ENCODE assay signal across 27 mouse cellular contexts in the genomic region with DNA sequence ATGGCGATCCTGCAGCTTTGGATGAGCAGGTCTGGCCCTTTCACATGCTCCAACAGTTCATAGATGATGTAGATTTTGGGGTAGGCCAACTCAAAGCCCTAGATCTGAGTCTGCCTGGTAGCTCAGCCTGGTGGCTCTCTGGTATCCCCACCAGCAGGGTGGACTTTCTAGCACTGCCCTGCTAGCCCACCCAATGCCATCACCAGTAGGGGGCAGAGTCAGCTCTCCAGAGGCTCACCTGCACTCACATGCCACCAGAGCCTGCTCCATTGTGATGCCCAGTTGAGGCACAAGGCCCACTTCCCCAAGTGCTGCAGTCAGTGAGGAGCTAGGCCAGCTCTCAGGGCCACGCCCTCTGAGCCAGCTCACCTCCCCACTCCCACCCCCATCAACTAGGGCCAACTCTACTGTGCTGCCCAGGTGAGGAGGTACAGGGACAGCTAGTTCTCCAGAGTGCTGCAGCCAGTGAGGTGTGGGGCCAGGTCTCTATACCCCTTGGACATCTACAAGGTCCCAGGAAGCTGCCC. TPM values are rescaled to one million over a fixed set of nuclear protein-coding genes. Genes with fewer than 3 reads are reported as not detected.
DNase-seq lines count a peak whose midpoint lies in the region; ATAC-seq and TF ChIP-seq lines count a peak whose summit lies in the region.
"Had no signal": no experiment of that assay in that cellular context is flagged by ENCODE, and none has a peak within 500 bp of the region (broad histone marks: within the 10 kb centered on the region; RNA-seq: fewer than 3 reads in every experiment).

No protein-coding gene starts in this region.

- WGBS in embryonic facial prominence, embryonic 13.5 days, result 86% methylated on average over 2 of the region's 2 CpGs
- 82% methylated on average over 2 of the region's 2 CpGs for WGBS in embryonic facial prominence, embryonic 10.5 days
- 69% methylated on average over 2 of the region's 2 CpGs for WGBS in liver, embryonic 12.5 days (ENCODE audit: insufficient replicate concordance)

- peak; percentile 67; the same call in 1 of the 2 replicates for TF ChIP-seq POLR2A in testis, adult 2 months (IDR thresholded peaks at IDR 0.05; ENCODE audit: control insufficient read depth, low read depth, low read length)

- no peak overlapping the region for H3K4me3 ChIP-seq in embryonic facial prominence, embryonic 13.5 days
- H3K4me3 ChIP-seq in embryonic facial prominence, embryonic 10.5 days, result no peak overlapping the region
- peak overlapping the region; percentile 71 for H3K4me3 ChIP-seq in testis, adult 2 months (ENCODE audit: control insufficient read depth, low read depth, low read length)
- no peak overlapping the region for H3K4me3 ChIP-seq in liver, embryonic 12.5 days
- H3K4me3 ChIP-seq: forebrain, embryonic 12.5 days; gastrocnemius, adult 2 months; heart, embryonic 13.5 days; neural tube, embryonic 15.5 days; stomach, embryonic 15.5 days had no signal

- no peak overlapping the region for H3K27ac ChIP-seq in embryonic facial prominence, embryonic 13.5 days
- H3K27ac ChIP-seq in embryonic facial prominence, embryonic 10.5 days (replicated peaks), result no peak overlapping the region
- H3K27ac ChIP-seq in testis, adult 2 months (ENCODE audit: control insufficient read depth, insufficient read depth, low read depth, low read length), result no peak overlapping the region
- H3K27ac ChIP-seq in liver, embryonic 12.5 days, result no peak overlapping the region
- H3K27ac ChIP-seq: forebrain, embryonic 12.5 days; gastrocnemius, adult 2 months; heart, embryonic 13.5 days; neural tube, embryonic 15.5 days; stomach, embryonic 15.5 days had no signal

- H3K9ac ChIP-seq in embryonic facial prominence, embryonic 13.5 days, result no peak overlapping the region
- H3K9ac ChIP-seq in liver, embryonic 12.5 days, result no peak overlapping the region
- H3K9ac ChIP-seq: forebrain, embryonic 12.5 days; heart, embryonic 13.5 days; neural tube, embryonic 15.5 days; stomach, embryonic 15.5 days had no signal

- H3K4me1 ChIP-seq in embryonic facial prominence, embryonic 13.5 days, result no peaks in the 10 kb centered on the region
- no peaks in the 10 kb centered on the region for H3K4me1 ChIP-seq in embryonic facial prominence, embryonic 10.5 days
- no peaks in the 10 kb centered on the region; the same call in 1 of the 2 replicates for H3K4me1 ChIP-seq in testis, adult 2 months (ENCODE audit: control insufficient read depth, insufficient read depth, low read length)
- peaks cover 11% of the 10 kb centered on the region for H3K4me1 ChIP-seq in liver, embryonic 12.5 days
- H3K4me1 ChIP-seq: forebrain, embryonic 12.5 days; heart, embryonic 13.5 days; neural tube, embryonic 15.5 days; stomach, embryonic 15.5 days had no signal

- 0 out of 2 replicates have a peak, but pooled peaks cover 2% of the 10 kb centered on the region for H3K9me3 ChIP-seq in embryonic facial prominence, embryonic 13.5 days
- H3K9me3 ChIP-seq in embryonic facial prominence, embryonic 10.5 days, result peaks cover 7% of the 10 kb centered on the region; the same call in 1 of the 2 replicates
- H3K9me3 ChIP-seq in liver, embryonic 12.5 days (replicated peaks), result no peaks in the 10 kb centered on the region
- H3K9me3 ChIP-seq: forebrain, embryonic 12.5 days; heart, embryonic 13.5 days; neural tube, embryonic 15.5 days; stomach, embryonic 15.5 days had no signal

- H3K36me3 ChIP-seq in embryonic facial prominence, embryonic 13.5 days, result no peaks in the 10 kb centered on the region
- no peaks in the 10 kb centered on the region for H3K36me3 ChIP-seq in embryonic facial prominence, embryonic 10.5 days (replicated peaks)
- no peaks in the 10 kb centered on the region for H3K36me3 ChIP-seq in testis, adult 2 months (ENCODE audit: control insufficient read depth, insufficient read depth, low read length)
- H3K36me3 ChIP-seq in liver, embryonic 12.5 days, result no peaks in the 10 kb centered on the region
- H3K36me3 ChIP-seq: forebrain, embryonic 12.5 days; heart, embryonic 13.5 days; neural tube, embryonic 15.5 days; stomach, embryonic 15.5 days had no signal

- TF ChIP-seq CTCF in testis, adult 2 months (IDR thresholded peaks at IDR 0.05; ENCODE audit: control insufficient read depth, insufficient read depth, insufficient replicate concordance, low read depth, low read length), result no peak; the same call in 1 of the 2 replicates

- no peaks in the 10 kb centered on the region for H3K27me3 ChIP-seq in embryonic facial prominence, embryonic 13.5 days
- no peaks in the 10 kb centered on the region for H3K27me3 ChIP-seq in embryonic facial prominence, embryonic 10.5 days (replicated peaks; ENCODE audit: low read depth, poor library complexity, severe bottlenecking)
- no peaks in the 10 kb centered on the region for H3K27me3 ChIP-seq in testis, adult 2 months (ENCODE audit: control insufficient read depth, insufficient read depth, low read length)
- H3K27me3 ChIP-seq in liver, embryonic 12.5 days (replicated peaks), result no peaks in the 10 kb centered on the region
- H3K27me3 ChIP-seq: forebrain, embryonic 12.5 days; heart, embryonic 13.5 days; neural tube, embryonic 15.5 days; stomach, embryonic 15.5 days had no signal

- no peak overlapping the region for H3K4me2 ChIP-seq in embryonic facial prominence, embryonic 13.5 days
- H3K4me2 ChIP-seq in liver, embryonic 12.5 days, result no peak overlapping the region
- H3K4me2 ChIP-seq: forebrain, embryonic 12.5 days; heart, embryonic 13.5 days; neural tube, embryonic 15.5 days; stomach, embryonic 15.5 days had no signal

- 0 out of 2 replicates have a peak, but pooled peaks have one; percentile 26 for ATAC-seq in embryonic facial prominence, embryonic 13.5 days (ENCODE audit: insufficient number of reproducible peaks, insufficient read depth, low FRiP score, low TSS enrichment, low read depth)
- ATAC-seq in liver, embryonic 12.5 days, result peak; percentile 68
- ATAC-seq: hindbrain, embryonic 16.5 days; midbrain, embryonic 16.5 days had no signal

- no peak for DNase-seq in embryonic facial prominence, embryonic 10.5 days (ENCODE audit: low spot score)
- no peak for DNase-seq in testis, postnatal 14 days (ENCODE audit: low spot score)
- DNase-seq in ovary, adult 18-20 months (ENCODE audit: low spot score), result no peak
- DNase-seq in layer of hippocampus, adult 9-11 months, result no peak
- DNase-seq: adrenal gland, postnatal 14 days; cerebellum, adult 11 months; cerebellum, postnatal 14 days; embryo, embryonic 11 days; gastrocnemius, adult 2 months; heart, adult 18-20 months; heart, postnatal 4 days; kidney, adult 11 months; kidney, postnatal 10 days; layer of hippocampus, postnatal 36 days; left cerebral cortex, postnatal 4 days; lung, postnatal 10 days; right cerebral cortex, postnatal 14 days; thymus, postnatal 25 days had no signal

RNA-seq across cellular contexts. Expression of a gene that starts 6.3 kb away (rescaled TPM):
- 44.1 and 45.0 TPM in 2 replicates for polyA plus RNA-seq in embryonic facial prominence, embryonic 13.5 days (2015; fragmentation: Nextera tagmentation; extraction: Ambion mirVana)
- 26.3 and 28.0 TPM in 2 replicates for polyA plus RNA-seq in embryonic facial prominence, embryonic 10.5 days (2016; fragmentation: Nextera tagmentation; extraction: Ambion mirVana)
- polyA plus RNA-seq in testis, adult 2 months (2012; rRNA removed), result 11.1 and 14.2 TPM in 2 replicates
- polyA plus RNA-seq in liver, embryonic 12.5 days (2016; fragmentation: Nextera tagmentation; extraction: Ambion mirVana), result 16.0 and 17.4 TPM in 2 replicates
